Mouse (Mus musculus): ENCODE measurements around the gene Prcd. TPM values are rescaled to one million over a fixed set of nuclear protein-coding genes. Genes with fewer than 3 reads are reported as not detected.
"Not testable (repeated sequence)": the region's sequence is repeated elsewhere in the genome, so short reads cannot be mapped to it uniquely, and the experiment has no call there.

Gene Prcd
- polyA plus RNA-seq (2015; fragmentation: Nextera tagmentation; extraction: Ambion mirVana), result 3.1 and 3.4 TPM in 2 replicates

- Histone ChIP-seq H3K27ac (replicated peaks) (peak within 1 kb of the TSS; percentile 62), H3K9ac (replicated peaks) (peak within 1 kb of the TSS; percentile 76), H3K4me1 (peaks cover 60% of the 10 kb centered on the region), H3K4me2 (peak within 1 kb of the TSS; percentile 95), H3K27me3 (replicated peaks) (peaks cover 12% of the 10 kb centered on the region), H3K9me3 (replicated peaks) (no peaks in the 10 kb centered on the region), H3K4me3 (replicated peaks) (peak within 1 kb of the TSS; percentile 66), H3K36me3 (0 out of 2 replicates have a peak, but pooled peaks cover 3% of the 10 kb centered on the region)
- ATAC-seq (ENCODE audit: low FRiP score), result 0 out of 2 replicates have a peak, but pooled peaks have one; percentile 0
- 3% methylated on average over 10 of the region's 10 CpGs for WGBS
These were observed at the start of gene Prcd for GRCm38 (mm10) chr11:116653234-116653633. TSS of gene Prcd (plus strand) at chr11:116653534.

- Histone ChIP-seq H3K4me1 (no peaks in the 10 kb centered on the region), H3K36me3 (no peaks in the 10 kb centered on the region), H3K27me3 (replicated peaks) (no peaks in the 10 kb centered on the region), H3K4me2 (no peak overlapping the region), H3K9ac (replicated peaks) (no peak overlapping the region), H3K27ac (replicated peaks) (no peak overlapping the region), H3K9me3 (replicated peaks) (no peaks in the 10 kb centered on the region), H3K4me3 (replicated peaks) (no peak overlapping the region)
- WGBS, result 90% methylated on average over 12 of the region's 12 CpGs
- no peak for ATAC-seq (ENCODE audit: low FRiP score)
These were observed 49.2 kb upstream of the Prcd start for GRCm38 (mm10) chr11:116604097-116604496.

GRCm38 (mm10) chr11:116607717-116608116, 45.6 kb upstream of the Prcd start:
- H3K4me1 ChIP-seq, result no peaks in the 10 kb centered on the region
- no peaks in the 10 kb centered on the region for H3K9me3 ChIP-seq (replicated peaks)
- WGBS, result 93% methylated on average over 3 of the region's 3 CpGs
- no peak overlapping the region for H3K9ac ChIP-seq (replicated peaks)
- no peaks in the 10 kb centered on the region for H3K27me3 ChIP-seq (replicated peaks)
- no peak for ATAC-seq (ENCODE audit: low FRiP score)
- no peak overlapping the region for H3K4me3 ChIP-seq (replicated peaks)
- no peak overlapping the region for H3K4me2 ChIP-seq
- H3K36me3 ChIP-seq, result no peaks in the 10 kb centered on the region
- H3K27ac ChIP-seq (replicated peaks), result no peak overlapping the region

- WGBS, result 86% methylated on average over 15 of the region's 15 CpGs
- Histone ChIP-seq H3K27ac (replicated peaks) (no peak overlapping the region), H3K4me2 (no peak overlapping the region), H3K9ac (replicated peaks) (no peak overlapping the region), H3K36me3 (no peaks in the 10 kb centered on the region), H3K4me3 (replicated peaks) (no peak overlapping the region), H3K4me1 (no peaks in the 10 kb centered on the region), H3K27me3 (replicated peaks) (no peaks in the 10 kb centered on the region), H3K9me3 (replicated peaks) (no peaks in the 10 kb centered on the region)
- ATAC-seq (ENCODE audit: low FRiP score), result no peak
These were observed 43.2 kb upstream of the Prcd start for GRCm38 (mm10) chr11:116609965-116610630.

GRCm38 (mm10) chr11:116611168-116611567, 42.2 kb upstream of the Prcd start:
- not testable (repeated sequence) for ATAC-seq (ENCODE audit: low FRiP score)
- WGBS, result 83% methylated on average over 8 of the region's 9 CpGs

GRCm38 (mm10) chr11:116611883-116612282, 41.5 kb upstream of the Prcd start:
- no peaks in the 10 kb centered on the region for H3K27me3 ChIP-seq (replicated peaks)
- no peak overlapping the region for H3K4me2 ChIP-seq
- ATAC-seq (ENCODE audit: low FRiP score), result no peak
- no peaks in the 10 kb centered on the region for H3K9me3 ChIP-seq (replicated peaks)
- no peaks in the 10 kb centered on the region for H3K36me3 ChIP-seq
- H3K4me1 ChIP-seq, result 0 out of 2 replicates have a peak, but pooled peaks cover 4% of the 10 kb centered on the region
- H3K27ac ChIP-seq (replicated peaks), result no peak overlapping the region
- H3K4me3 ChIP-seq (replicated peaks), result no peak overlapping the region
- no peak overlapping the region for H3K9ac ChIP-seq (replicated peaks)
- WGBS, result 96% methylated on average over 9 of the region's 9 CpGs

More at GRCm38 (mm10) chr11:116611168-116611567, 42.2 kb upstream of the Prcd start:
- not testable (repeated sequence) for H3K4me2 ChIP-seq; H3K9ac ChIP-seq (replicated peaks); H3K9me3 ChIP-seq (replicated peaks); H3K4me1 ChIP-seq; H3K36me3 ChIP-seq; H3K4me3 ChIP-seq (replicated peaks); H3K27ac ChIP-seq (replicated peaks); H3K27me3 ChIP-seq (replicated peaks)

- 79% methylated on average over 1 of the region's 1 CpGs for WGBS
- no peak overlapping the region for H3K27ac ChIP-seq (replicated peaks)
- no peaks in the 10 kb centered on the region for H3K27me3 ChIP-seq (replicated peaks)
- no peaks in the 10 kb centered on the region for H3K36me3 ChIP-seq
- no peak for ATAC-seq (ENCODE audit: low FRiP score)
- H3K4me2 ChIP-seq, result no peak overlapping the region
- no peak overlapping the region for H3K4me3 ChIP-seq (replicated peaks)
- H3K9ac ChIP-seq (replicated peaks), result no peak overlapping the region
- H3K9me3 ChIP-seq (replicated peaks), result no peaks in the 10 kb centered on the region
- 0 out of 2 replicates have a peak, but pooled peaks cover 4% of the 10 kb centered on the region for H3K4me1 ChIP-seq
These were observed 40.8 kb upstream of the Prcd start for GRCm38 (mm10) chr11:116612554-116612953.

GRCm38 (mm10) chr11:116613234-116613633, 40.1 kb upstream of the Prcd start:
- 91% methylated on average over 6 of the region's 6 CpGs for WGBS
- H3K4me3 ChIP-seq (replicated peaks), result no peak overlapping the region
- ATAC-seq (ENCODE audit: low FRiP score), result no peak
- H3K27me3 ChIP-seq (replicated peaks), result no peaks in the 10 kb centered on the region
- 0 out of 2 replicates have a peak, but pooled peaks cover 4% of the 10 kb centered on the region for H3K4me1 ChIP-seq
- no peaks in the 10 kb centered on the region for H3K9me3 ChIP-seq (replicated peaks)
- H3K27ac ChIP-seq (replicated peaks), result no peak overlapping the region
- H3K9ac ChIP-seq (replicated peaks), result no peak overlapping the region
- H3K4me2 ChIP-seq, result no peak overlapping the region
- no peaks in the 10 kb centered on the region for H3K36me3 ChIP-seq

- H3K4me1 ChIP-seq, result peaks cover 24% of the 10 kb centered on the region
- no peak for ATAC-seq (ENCODE audit: low FRiP score)
- H3K36me3 ChIP-seq, result no peaks in the 10 kb centered on the region
- H3K9me3 ChIP-seq (replicated peaks), result no peaks in the 10 kb centered on the region
- H3K9ac ChIP-seq (replicated peaks), result no peak overlapping the region
- no peak overlapping the region for H3K27ac ChIP-seq (replicated peaks)
- WGBS, result 55% methylated on average over 15 of the region's 15 CpGs
- H3K27me3 ChIP-seq (replicated peaks), result no peaks in the 10 kb centered on the region
- H3K4me3 ChIP-seq (replicated peaks), result no peak overlapping the region
- H3K4me2 ChIP-seq, result no peak overlapping the region
These were observed 37.4 kb upstream of the Prcd start for GRCm38 (mm10) chr11:116615735-116616437.

- Histone ChIP-seq H3K27ac (replicated peaks) (no peak overlapping the region), H3K9me3 (replicated peaks) (no peaks in the 10 kb centered on the region), H3K4me1 (peaks cover 31% of the 10 kb centered on the region), H3K9ac (replicated peaks) (no peak overlapping the region), H3K36me3 (no peaks in the 10 kb centered on the region), H3K27me3 (replicated peaks) (no peaks in the 10 kb centered on the region), H3K4me2 (no peak overlapping the region), H3K4me3 (replicated peaks) (no peak overlapping the region)
- ATAC-seq (ENCODE audit: low FRiP score), result no peak
- 75% methylated on average over 10 of the region's 10 CpGs for WGBS
These were observed 36.8 kb upstream of the Prcd start for GRCm38 (mm10) chr11:116616438-116617118.

- H3K36me3 ChIP-seq, result no peaks in the 10 kb centered on the region
- ATAC-seq (ENCODE audit: low FRiP score), result no peak
- no peak overlapping the region for H3K4me3 ChIP-seq (replicated peaks)
- H3K4me1 ChIP-seq, result peaks cover 34% of the 10 kb centered on the region
- 85% methylated on average over 7 of the region's 7 CpGs for WGBS
- no peaks in the 10 kb centered on the region for H3K9me3 ChIP-seq (replicated peaks)
- H3K4me2 ChIP-seq, result no peak overlapping the region
- H3K9ac ChIP-seq (replicated peaks), result no peak overlapping the region
- H3K27me3 ChIP-seq (replicated peaks), result no peaks in the 10 kb centered on the region; the same call in 1 of the 2 replicates
- H3K27ac ChIP-seq (replicated peaks), result no peak overlapping the region
These were observed 35.7 kb upstream of the Prcd start for GRCm38 (mm10) chr11:116617641-116618040.

Measured in neural tube, embryonic 15.5 days (tissue).